Mouse (Mus musculus): ENCODE data around the gene Noxred1.

GRCm38 (mm10) chr12:87201694-87202093 lies 36.8 kb downstream of the Noxred1 start:
- TF ChIP-seq CTCF (IDR thresholded peaks at IDR 0.05; ENCODE audit: control insufficient read depth, insufficient read depth, low read length) (no peak), POLR2A (IDR thresholded peaks at IDR 0.05; ENCODE audit: borderline replicate concordance, control insufficient read depth, low read depth, low read length) (no peak)

All from bone marrow, adult 2 months (tissue).